Mouse (Mus musculus) kidney, postnatal 4 days (tissue): Measurements from ENCODE around the gene Mllt6.
A peak's percentile ranks its signal among the peaks of the same experiment; 100 is the strongest.

Experiments
- DNase-seq, 2 experiments: peaks; one replicate each; pipeline ENCODE4 v3.0.0; 2021; ENCODE audit warnings: mixed read lengths in 2 of 2

The Mllt6 gene

DNA sequence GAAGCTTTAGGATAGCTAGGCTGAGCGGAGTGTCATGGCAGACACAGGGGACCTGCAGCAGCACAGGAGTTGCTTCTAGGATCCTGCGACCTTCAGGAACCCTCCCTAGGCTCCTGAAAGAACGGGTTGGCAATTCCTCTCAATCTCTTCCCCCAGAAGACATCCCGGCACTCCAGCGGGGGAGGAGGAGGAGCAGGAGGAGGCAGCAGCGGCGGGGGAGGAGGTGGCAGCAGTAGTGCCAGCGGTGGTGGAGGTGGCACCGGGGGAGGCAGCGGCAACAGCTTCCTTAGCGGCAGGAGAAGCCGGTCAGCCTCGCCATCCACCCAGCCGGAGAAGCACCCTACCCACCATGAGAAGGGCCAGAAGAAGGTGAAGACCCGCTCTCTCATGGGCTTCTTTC lies 6.1 kb downstream of the Mllt6 start:
- peak; percentile 69 to 78 for DNase-seq

- peak; percentile 79 to 87 for DNase-seq
Observed at GRCm38 (mm10) chr11:97669829-97670228, 6.6 kb downstream of the Mllt6 start.

GRCm38 (mm10) chr11:97670234-97671176 lies 7.3 kb downstream of the Mllt6 start:
- peak in 1 of 2 experiments; percentile 39 for DNase-seq

- no peak for DNase-seq
Observed at GRCm38 (mm10) chr11:97671177-97671527, 7.9 kb downstream of the Mllt6 start.

DNA sequence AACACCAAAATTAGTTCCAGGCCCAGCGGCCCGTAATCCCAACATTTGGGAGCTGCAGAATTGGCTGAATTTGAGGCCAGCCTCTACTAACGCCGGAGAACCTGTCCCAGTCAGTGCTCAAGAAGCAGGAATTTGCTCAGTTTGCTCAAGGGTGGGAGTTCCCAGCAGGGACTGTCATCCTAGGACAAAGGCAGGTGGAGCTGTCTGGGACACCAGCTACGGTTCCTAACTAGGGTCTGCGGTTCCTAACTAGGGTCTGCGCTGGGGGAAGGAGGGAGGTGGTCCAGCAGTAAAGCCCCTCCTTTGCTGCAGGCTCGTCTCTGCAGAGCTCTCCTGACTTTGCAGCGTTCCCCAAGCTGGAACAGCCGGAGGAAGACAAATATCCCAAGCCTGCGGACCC lies 9.9 kb downstream of the Mllt6 start:
- no peak for DNase-seq

DNA sequence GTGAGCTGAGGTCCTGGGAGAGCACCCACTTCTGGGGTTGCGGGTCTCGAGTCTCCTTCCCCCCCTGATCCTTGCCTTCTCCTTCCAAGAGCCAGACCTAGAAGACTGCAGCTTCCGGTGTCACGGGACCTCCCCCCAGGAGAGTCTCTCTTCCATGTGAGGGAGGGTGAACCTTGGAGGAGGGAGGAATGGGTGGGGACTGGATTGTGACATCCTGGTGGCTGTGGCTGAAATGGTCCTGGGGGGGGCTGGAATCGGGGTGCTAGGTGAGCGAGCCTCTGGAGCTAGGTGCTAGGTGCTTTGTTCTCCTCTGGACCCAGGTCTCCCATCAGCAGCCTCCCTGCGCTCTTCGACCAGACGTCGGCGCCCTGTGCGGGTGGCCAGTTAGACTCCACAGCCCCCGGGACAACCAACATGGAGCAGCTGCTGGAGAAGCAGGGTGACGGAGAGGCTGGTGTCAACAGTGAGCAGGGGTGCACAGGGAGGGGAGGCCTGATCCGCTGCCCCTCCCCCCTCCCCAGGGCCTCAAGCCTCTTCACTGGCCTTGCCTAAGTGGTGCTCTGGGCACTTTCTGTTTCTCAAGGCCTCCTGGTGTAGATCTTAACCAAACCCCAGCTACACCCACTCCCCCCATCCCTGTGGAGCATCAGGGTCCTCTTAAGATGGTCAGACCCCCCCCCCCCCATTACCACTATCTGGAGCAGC lies 13.0 kb downstream of the Mllt6 start:
- DNase-seq = peak in 1 of 2 experiments; percentile 29

- DNase-seq = peak; percentile 55 to 58
Observed at GRCm38 (mm10) chr11:97677381-97677780, 14.2 kb downstream of the Mllt6 start.

GRCm38 (mm10) chr11:97677842-97678241 lies 14.6 kb downstream of the Mllt6 start:
- DNase-seq = no peak

- no peak for DNase-seq
Observed at GRCm38 (mm10) chr11:97678301-97678700, 15.1 kb downstream of the Mllt6 start.

DNA sequence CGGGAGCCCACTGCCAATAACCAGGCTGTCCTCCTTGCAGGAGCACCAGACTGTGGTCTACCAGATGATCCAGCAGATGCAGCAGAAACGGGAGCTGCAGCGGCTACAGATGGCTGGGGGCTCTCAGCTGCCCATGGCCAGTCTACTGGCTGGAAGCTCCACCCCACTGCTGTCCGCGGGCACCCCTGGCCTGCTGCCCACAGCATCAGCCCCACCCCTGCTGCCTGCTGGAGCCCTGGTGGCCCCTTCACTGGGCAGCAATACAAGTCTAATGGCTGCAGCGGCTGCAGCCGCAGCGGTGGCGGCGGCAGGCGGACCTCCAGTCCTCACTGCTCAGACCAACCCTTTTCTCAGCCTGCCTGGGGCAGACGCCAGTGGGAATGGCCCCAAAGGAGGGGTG lies 17.2 kb downstream of the Mllt6 start:
- DNase-seq = no peak

- DNase-seq = no peak
Observed at GRCm38 (mm10) chr11:97682504-97683055, 19.4 kb downstream of the Mllt6 start.

DNA sequence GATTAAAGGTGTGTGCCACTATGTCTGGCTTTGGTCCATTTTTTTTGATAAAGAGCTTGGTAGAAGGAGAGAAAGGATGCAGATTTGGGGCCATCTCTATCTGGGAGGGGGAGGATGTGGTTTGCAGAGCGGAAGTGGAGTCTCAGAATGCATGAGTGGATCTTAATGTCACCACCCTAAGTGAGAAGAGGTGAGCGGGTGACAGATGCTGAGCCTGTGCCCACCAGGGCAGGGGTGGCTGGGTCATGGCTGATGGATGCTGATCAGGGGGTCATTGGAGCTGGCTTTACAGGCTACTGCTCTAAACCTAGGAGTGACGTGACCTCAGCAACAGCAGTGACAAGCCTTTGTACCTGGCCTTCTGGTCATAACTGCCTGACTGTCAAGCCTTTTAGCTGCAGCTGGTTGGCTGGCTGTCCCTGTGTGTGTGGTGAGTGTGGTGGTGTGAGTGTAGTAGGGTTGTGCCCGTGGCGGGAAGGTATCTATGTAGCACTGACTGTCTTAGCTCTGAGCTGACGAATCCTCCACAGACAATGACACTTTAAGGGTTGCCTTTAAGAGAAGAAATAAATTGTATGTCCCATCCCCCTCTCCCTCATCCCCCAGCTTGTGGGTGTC lies 21.0 kb downstream of the Mllt6 start:
- no peak for DNase-seq

DNA sequence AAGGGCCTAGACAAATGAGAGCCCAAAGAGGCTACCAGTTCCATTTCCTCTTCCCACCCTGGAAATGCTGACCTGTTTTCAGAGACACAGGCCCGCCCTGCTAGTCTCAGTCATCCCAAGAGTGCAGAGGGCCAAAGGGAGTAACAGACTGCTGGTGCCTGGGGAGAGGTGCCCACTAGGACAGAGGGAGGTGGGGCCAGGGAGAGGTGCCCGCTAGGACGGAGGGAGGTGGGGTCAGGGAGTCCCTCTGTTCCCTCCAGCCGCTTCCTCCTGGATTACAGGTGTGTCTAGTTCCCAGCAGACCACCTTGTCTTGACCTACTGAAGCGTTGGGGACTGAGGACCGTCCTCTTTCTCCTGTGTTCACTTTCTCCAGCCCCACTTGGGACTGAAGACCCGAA lies 21.6 kb downstream of the Mllt6 start:
- DNase-seq = peak in 1 of 2 experiments; percentile 33

DNA sequence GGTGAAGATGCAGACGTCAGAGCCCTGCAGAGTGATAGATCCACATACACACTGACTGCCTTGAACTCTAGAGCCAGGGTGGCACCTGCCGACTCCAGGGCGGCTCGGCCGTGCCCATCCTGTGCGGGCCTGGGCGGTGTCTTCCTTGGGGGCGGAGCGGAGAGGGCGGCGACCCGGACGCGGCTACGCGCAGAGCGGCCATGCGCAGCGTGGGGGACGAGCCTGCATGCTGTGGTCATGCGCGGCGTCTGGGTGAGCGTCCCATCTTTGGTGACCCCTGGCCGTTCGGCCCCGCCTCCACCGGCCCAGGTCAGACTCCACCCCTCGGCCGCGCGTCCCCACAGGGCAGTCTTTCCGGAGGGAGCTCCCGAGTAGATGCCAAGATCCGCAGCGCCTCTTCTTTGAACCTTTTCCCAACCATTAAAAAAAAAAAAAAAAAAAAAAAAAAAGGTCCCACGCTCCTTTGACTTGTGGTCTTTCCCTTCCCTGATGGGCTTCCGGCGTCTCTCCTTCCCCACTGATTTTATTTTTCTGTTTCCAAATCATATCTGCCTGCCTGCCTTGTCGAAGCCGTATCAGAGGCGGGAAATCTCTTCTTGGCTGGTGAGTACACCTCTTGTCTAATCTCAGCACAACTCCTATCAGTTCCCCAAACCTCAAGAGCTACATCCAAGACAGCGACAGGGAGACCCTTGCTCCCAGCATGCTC lies 22.6 kb downstream of the Mllt6 start, which contains the start of gene Cisd3:
TSS of gene Cisd3 (plus strand) at position 214 of the 709 bp plus-strand sequence.
- DNase-seq = peak; percentile 94 to 97

- DNase-seq = no peak
Observed at GRCm38 (mm10) chr11:97686322-97686908, 23.2 kb downstream of the Mllt6 start.

DNA sequence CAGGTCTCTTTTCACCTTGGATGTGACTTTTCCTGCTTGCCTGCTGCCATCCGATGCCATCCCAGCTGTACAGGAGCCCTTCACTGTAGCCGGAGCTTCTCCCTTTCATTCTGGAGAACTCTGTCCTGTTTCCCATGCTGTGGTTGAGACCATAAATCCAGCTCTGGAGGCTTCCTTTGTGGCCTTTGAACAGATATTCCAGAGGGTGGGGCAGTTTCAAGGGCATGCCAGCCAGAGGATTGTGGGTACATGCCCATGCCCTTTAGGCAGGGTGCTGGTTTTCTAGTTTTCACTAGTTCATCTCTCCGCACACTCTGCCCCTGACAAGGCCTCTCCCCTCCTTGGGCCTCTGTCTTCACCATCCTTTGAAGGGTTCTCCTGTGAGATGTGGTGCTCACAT lies 23.8 kb downstream of the Mllt6 start:
- DNase-seq = peak in 1 of 2 experiments; percentile 18

DNA sequence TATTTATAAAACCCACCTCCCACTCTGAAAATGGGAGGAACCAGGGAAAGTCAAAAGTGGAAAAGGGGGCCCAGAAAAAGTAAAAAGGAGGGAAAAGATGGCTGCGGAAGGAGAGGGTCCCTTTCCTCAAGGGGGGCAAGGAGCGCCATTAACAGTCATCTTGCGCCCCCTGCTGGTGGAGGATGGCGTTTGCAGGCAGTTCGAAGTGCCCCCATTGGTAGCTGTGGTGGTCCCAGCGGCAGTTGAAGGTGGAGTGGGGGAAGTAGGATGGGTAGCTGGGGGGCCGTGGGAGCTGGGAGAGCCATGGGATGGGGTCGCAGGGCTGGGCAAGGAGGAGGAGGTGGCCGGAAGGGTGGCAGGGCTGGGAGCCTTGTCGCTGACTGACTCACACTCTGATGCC lies 26.6 kb downstream of the Mllt6 start:
- DNase-seq = peak; percentile 84 to 86

GRCm38 (mm10) chr11:97694435-97694834 lies 31.2 kb downstream of the Mllt6 start:
- no peak for DNase-seq

- DNase-seq = peak in 1 of 2 experiments; percentile 50
Observed at GRCm38 (mm10) chr11:97694921-97695711, 31.9 kb downstream of the Mllt6 start.

GRCm38 (mm10) chr11:97695712-97696401 lies 32.6 kb downstream of the Mllt6 start:
- DNase-seq = peak in 1 of 2 experiments; percentile 33
